Mouse (Mus musculus) monocyte, adult 59 days (primary cell): ENCODE measurements around the gene Gm29554. TPM values are rescaled to one million over a fixed set of nuclear protein-coding genes. Genes with fewer than 3 reads are reported as not detected.

Experiments
- total RNA-seq, 2 experiments: library from RNA; stranded (reverse); gene quantifications; one replicate each; pipeline ENCODE4 v1.2.4; 2023

Gene Gm29554
- total RNA-seq = not detected

GRCm38 (mm10) chrY:12273632-12274031 lies at the start of gene Gm29554:
Gene Gm29554 (plus strand): TSS chrY:12273932.

Other genes starting within 250 kb of the Gm29554 start
- gene Gm20812, start 108.0 kb downstream of the Gm29554 start, total RNA-seq = not detected